Mouse (Mus musculus) liver, embryonic 14.5 days (tissue): Measurements from ENCODE around the gene Gm45521.
A peak's percentile ranks its signal among the peaks of the same experiment; 100 is the strongest.

Experiments used
- CTCF ChIP-seq: IDR thresholded peaks from 2 replicates; pipeline ENCODE4 v1.5.1; 2016; ENCODE audit warnings: antibody characterized with exemption, low read depth, control low read depth
- EP300 ChIP-seq: IDR thresholded peaks from 2 replicates; pipeline ENCODE4 v1.6.1; 2016; ENCODE audit warnings: antibody characterized with exemption, low read depth

DNA sequence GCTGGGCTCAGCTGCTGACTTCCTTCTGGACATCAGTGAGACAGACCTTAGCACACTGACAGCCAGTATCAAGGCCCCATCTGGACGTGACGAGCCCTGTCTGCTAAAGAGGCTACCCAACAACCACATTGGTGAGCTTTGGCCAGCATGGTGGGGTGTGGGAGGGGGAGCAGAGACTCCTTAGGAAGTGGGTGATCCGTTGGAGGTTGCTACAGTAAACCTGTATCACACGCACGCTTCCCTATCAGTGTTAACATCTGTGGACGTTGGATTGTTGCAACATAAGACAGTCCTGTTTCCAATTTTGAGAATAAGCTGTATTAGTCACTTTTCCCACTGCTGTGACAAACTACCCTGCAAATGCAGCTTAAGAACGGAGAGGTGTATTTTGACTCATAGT lies 28.1 kb upstream of the Gm45521 start:
- peak; percentile 29 for TF ChIP-seq EP300
- TF ChIP-seq CTCF, result no peak
